9 mouse cellular contexts compared by ENCODE assay signal in genomic region chr6:38352451-38352850, GRCm38 (mm10). TPM values are rescaled to one million over a fixed set of nuclear protein-coding genes. Genes with fewer than 3 reads are reported as not detected.
DNase-seq lines count a peak whose midpoint lies in the region; ATAC-seq and TF ChIP-seq lines count a peak whose summit lies in the region.
"Had no signal": no experiment of that assay in that cellular context is flagged by ENCODE, and none has a peak within 500 bp of the region (broad histone marks: within the 10 kb centered on the region; RNA-seq: fewer than 3 reads in every experiment).

No protein-coding gene starts in this region.

- no peaks in the 10 kb centered on the region for H3K9me3 ChIP-seq in midbrain, embryonic 10.5 days (replicated peaks)
- H3K9me3 ChIP-seq in midbrain, embryonic 15.5 days = no peaks in the 10 kb centered on the region
- H3K9me3 ChIP-seq in intestine, embryonic 16.5 days (ENCODE audit: control insufficient read depth, low read length) = no peaks in the 10 kb centered on the region
- no peaks in the 10 kb centered on the region for H3K9me3 ChIP-seq in stomach, postnatal 0 days (ENCODE audit: control insufficient read depth, low read length)
- H3K9me3 ChIP-seq in hindbrain, embryonic 14.5 days (ENCODE audit: control insufficient read depth, low read length) = no peaks in the 10 kb centered on the region
- H3K9me3 ChIP-seq: midbrain, embryonic 12.5 days had no signal

- no peaks in the 10 kb centered on the region for H3K36me3 ChIP-seq in midbrain, embryonic 10.5 days
- H3K36me3 ChIP-seq in midbrain, embryonic 15.5 days (replicated peaks) = no peaks in the 10 kb centered on the region
- no peaks in the 10 kb centered on the region for H3K36me3 ChIP-seq in intestine, embryonic 16.5 days (ENCODE audit: control insufficient read depth, insufficient read depth, low read length)
- no peaks in the 10 kb centered on the region for H3K36me3 ChIP-seq in stomach, postnatal 0 days (ENCODE audit: control insufficient read depth, insufficient read depth, low read length)
- no peaks in the 10 kb centered on the region for H3K36me3 ChIP-seq in hindbrain, embryonic 14.5 days (replicated peaks; ENCODE audit: control insufficient read depth, insufficient read depth)
- H3K36me3 ChIP-seq: midbrain, embryonic 12.5 days had no signal

- ATAC-seq in midbrain, embryonic 15.5 days (replicated peaks) = no peak
- ATAC-seq in intestine, embryonic 16.5 days = no peak
- ATAC-seq in stomach, postnatal 0 days (ENCODE audit: low FRiP score, low TSS enrichment) = no peak
- ATAC-seq in hindbrain, embryonic 14.5 days (ENCODE audit: low FRiP score) = no peak

- H3K9ac ChIP-seq in midbrain, embryonic 15.5 days = no peak overlapping the region
- H3K9ac ChIP-seq in intestine, embryonic 16.5 days (ENCODE audit: low read depth, low read length) = no peak overlapping the region
- no peak overlapping the region for H3K9ac ChIP-seq in stomach, postnatal 0 days (ENCODE audit: low read length)
- H3K9ac ChIP-seq in hindbrain, embryonic 14.5 days = no peak overlapping the region
- H3K9ac ChIP-seq: midbrain, embryonic 12.5 days had no signal

- peak; percentile 62 for DNase-seq in adrenal gland, adult 2 months
- DNase-seq in adrenal gland, postnatal 4 days (ENCODE audit: low spot score in 2 of 2) = no peak
- peak; percentile 25 for DNase-seq in midbrain, embryonic 10.5 days (ENCODE audit: low spot score)
- DNase-seq in stomach, postnatal 0 days (ENCODE audit: low spot score) = no peak
- DNase-seq in hindbrain, embryonic 14.5 days (ENCODE audit: low spot score) = no peak
- DNase-seq in gastrocnemius, postnatal 10 days = no peak

- H3K4me3 ChIP-seq in midbrain, embryonic 10.5 days = peak overlapping the region; percentile 59; the same call in 1 of the 2 replicates
- H3K4me3 ChIP-seq in midbrain, embryonic 15.5 days = no peak overlapping the region
- peak overlapping the region; percentile 66 for H3K4me3 ChIP-seq in intestine, embryonic 16.5 days (ENCODE audit: low read length)
- H3K4me3 ChIP-seq in stomach, postnatal 0 days (ENCODE audit: low read depth, low read length) = peak overlapping the region; percentile 68
- H3K4me3 ChIP-seq in hindbrain, embryonic 14.5 days (replicated peaks; ENCODE audit: low read length) = no peak overlapping the region

- TF ChIP-seq EP300 in stomach, postnatal 0 days (optimal IDR thresholded peaks at IDR 0.05) = no peak

- no peak overlapping the region for H3K27ac ChIP-seq in midbrain, embryonic 10.5 days (replicated peaks)
- no peak overlapping the region for H3K27ac ChIP-seq in midbrain, embryonic 15.5 days
- H3K27ac ChIP-seq in intestine, embryonic 16.5 days (ENCODE audit: low read length) = no peak overlapping the region
- peak overlapping the region; percentile 35; the same call in 1 of the 2 replicates for H3K27ac ChIP-seq in stomach, postnatal 0 days (replicated peaks)
- H3K27ac ChIP-seq in hindbrain, embryonic 14.5 days = no peak overlapping the region
- H3K27ac ChIP-seq: midbrain, embryonic 12.5 days had no signal

- WGBS in midbrain, embryonic 10.5 days = 7% methylated on average over 10 of the region's 10 CpGs
- WGBS in midbrain, embryonic 15.5 days = 14% methylated on average over 10 of the region's 10 CpGs
- WGBS in intestine, embryonic 16.5 days = 31% methylated on average over 10 of the region's 10 CpGs
- WGBS in stomach, postnatal 0 days = 52% methylated on average over 10 of the region's 10 CpGs
- WGBS in hindbrain, embryonic 14.5 days = 8% methylated on average over 10 of the region's 10 CpGs

- H3K4me2 ChIP-seq in midbrain, embryonic 15.5 days = no peak overlapping the region
- peak overlapping the region; percentile 81 for H3K4me2 ChIP-seq in intestine, embryonic 16.5 days (ENCODE audit: low read depth, low read length)
- H3K4me2 ChIP-seq in stomach, postnatal 0 days (replicated peaks; ENCODE audit: low read depth) = peak overlapping the region; percentile 76
- H3K4me2 ChIP-seq in hindbrain, embryonic 14.5 days (replicated peaks) = no peak overlapping the region
- H3K4me2 ChIP-seq: midbrain, embryonic 12.5 days had no signal

- TF ChIP-seq CTCF in stomach, postnatal 0 days (IDR thresholded peaks at IDR 0.05; ENCODE audit: low read depth) = no peak

- H3K4me1 ChIP-seq in midbrain, embryonic 10.5 days = peaks cover 23% of the 10 kb centered on the region
- H3K4me1 ChIP-seq in midbrain, embryonic 15.5 days = peaks cover 19% of the 10 kb centered on the region
- H3K4me1 ChIP-seq in intestine, embryonic 16.5 days (ENCODE audit: control insufficient read depth, insufficient read depth, low read length) = peaks cover 17% of the 10 kb centered on the region
- 0 out of 2 replicates have a peak, but pooled peaks cover 6% of the 10 kb centered on the region for H3K4me1 ChIP-seq in stomach, postnatal 0 days (replicated peaks; ENCODE audit: control insufficient read depth, insufficient read depth)
- no peaks in the 10 kb centered on the region for H3K4me1 ChIP-seq in hindbrain, embryonic 14.5 days (replicated peaks; ENCODE audit: control insufficient read depth, insufficient read depth, low read length)

- peaks cover 84% of the 10 kb centered on the region for H3K27me3 ChIP-seq in midbrain, embryonic 10.5 days (ENCODE audit: low read depth, poor library complexity, severe bottlenecking)
- peaks cover 57% of the 10 kb centered on the region for H3K27me3 ChIP-seq in midbrain, embryonic 15.5 days (replicated peaks)
- no peaks in the 10 kb centered on the region; the same call in 1 of the 2 replicates for H3K27me3 ChIP-seq in intestine, embryonic 16.5 days (replicated peaks; ENCODE audit: control insufficient read depth, insufficient read depth, low read length)
- H3K27me3 ChIP-seq in stomach, postnatal 0 days (ENCODE audit: control insufficient read depth, insufficient read depth, low read length) = no peaks in the 10 kb centered on the region
- H3K27me3 ChIP-seq in hindbrain, embryonic 14.5 days (ENCODE audit: control insufficient read depth, insufficient read depth, low read length) = peaks cover 59% of the 10 kb centered on the region

RNA-seq across cellular contexts. Expression of gene Zc3hav1, which starts 2.0 kb away (rescaled TPM):
- 10 to 100 TPM; 48.8 to 67.8 TPM for total RNA-seq in adrenal gland, adult 2 months (2021)
- polyA plus RNA-seq in adrenal gland, adult 2 months (2012; rRNA removed) = 26.2 and 32.0 TPM in 2 replicates
- total RNA-seq in adrenal gland, postnatal 4 days (2021) = 10 to 100 TPM; 54.2 to 55.8 TPM
- 2.1 and 2.4 TPM in 2 replicates for polyA plus RNA-seq in midbrain, embryonic 10.5 days (2016; fragmentation: Nextera tagmentation; extraction: Ambion mirVana)
- 1.6 and 1.7 TPM in 2 replicates for polyA plus RNA-seq in midbrain, embryonic 15.5 days (2015; fragmentation: Nextera tagmentation; extraction: Ambion mirVana)
- polyA plus RNA-seq in intestine, embryonic 16.5 days (2015; fragmentation: Nextera tagmentation; extraction: Ambion mirVana) = 15.5 and 16.5 TPM in 2 replicates
- 12.7 and 12.9 TPM in 2 replicates for polyA plus RNA-seq in stomach, postnatal 0 days (2015; fragmentation: Nextera tagmentation; extraction: Ambion mirVana)
- polyA plus RNA-seq in hindbrain, embryonic 14.5 days (2014; fragmentation: Nextera tagmentation; extraction: Ambion mirVana) = 0.98 and 1.5 TPM in 2 replicates
- total RNA-seq in gastrocnemius, postnatal 10 days (2021) = 10 to 100 TPM in 1 of 2 experiments, 1 to 10 TPM in 1; 9.1 to 11.2 TPM

RNA-seq across cellular contexts. Expression of gene Ttc26, which starts 28.8 kb away (rescaled TPM):
- 1 to 10 TPM; 2.8 to 5.7 TPM for total RNA-seq in adrenal gland, adult 2 months (2021)
- 0.39 and 0.52 TPM in 2 replicates for polyA plus RNA-seq in adrenal gland, adult 2 months (2012; rRNA removed)
- total RNA-seq in adrenal gland, postnatal 4 days (2021) = 1 to 10 TPM; 4.3 to 5.2 TPM
- 14.6 and 15.6 TPM in 2 replicates for polyA plus RNA-seq in midbrain, embryonic 10.5 days (2016; fragmentation: Nextera tagmentation; extraction: Ambion mirVana)
- polyA plus RNA-seq in midbrain, embryonic 15.5 days (2015; fragmentation: Nextera tagmentation; extraction: Ambion mirVana) = 7.5 and 7.6 TPM in 2 replicates
- polyA plus RNA-seq in intestine, embryonic 16.5 days (2015; fragmentation: Nextera tagmentation; extraction: Ambion mirVana) = 2.5 and 3.2 TPM in 2 replicates
- polyA plus RNA-seq in stomach, postnatal 0 days (2015; fragmentation: Nextera tagmentation; extraction: Ambion mirVana) = 1.5 TPM in 2 replicates
- 4.1 and 5.9 TPM in 2 replicates for polyA plus RNA-seq in hindbrain, embryonic 14.5 days (2014; fragmentation: Nextera tagmentation; extraction: Ambion mirVana)
- total RNA-seq in gastrocnemius, postnatal 10 days (2021) = 1 to 10 TPM; 1.3 to 2.4 TPM

RNA-seq across cellular contexts. Expression of gene Zc3hav1l, which starts 53.4 kb away (rescaled TPM):
- 1 to 10 TPM; 2.2 to 3.1 TPM for total RNA-seq in adrenal gland, adult 2 months (2021)
- polyA plus RNA-seq in adrenal gland, adult 2 months (2012; rRNA removed) = 2.4 and 3.2 TPM in 2 replicates
- 10 to 100 TPM; 12.5 to 12.9 TPM for total RNA-seq in adrenal gland, postnatal 4 days (2021)
- 12.9 and 13.6 TPM in 2 replicates for polyA plus RNA-seq in midbrain, embryonic 10.5 days (2016; fragmentation: Nextera tagmentation; extraction: Ambion mirVana)
- 8.2 and 9.1 TPM in 2 replicates for polyA plus RNA-seq in midbrain, embryonic 15.5 days (2015; fragmentation: Nextera tagmentation; extraction: Ambion mirVana)
- polyA plus RNA-seq in intestine, embryonic 16.5 days (2015; fragmentation: Nextera tagmentation; extraction: Ambion mirVana) = 4.8 and 5.4 TPM in 2 replicates
- polyA plus RNA-seq in stomach, postnatal 0 days (2015; fragmentation: Nextera tagmentation; extraction: Ambion mirVana) = 2.1 and 2.3 TPM in 2 replicates
- polyA plus RNA-seq in hindbrain, embryonic 14.5 days (2014; fragmentation: Nextera tagmentation; extraction: Ambion mirVana) = 8.9 and 9.3 TPM in 2 replicates
- total RNA-seq in gastrocnemius, postnatal 10 days (2021) = 1 to 10 TPM; 4.3 to 6.5 TPM

Comparison
In these comparisons a context has a peak if more than half of its experiments do, and no peak if none do; other contexts are left out.
1. DNase-seq: peak in adrenal gland, adult 2 months (single experiment) and midbrain, embryonic 10.5 days (single experiment); none in adrenal gland, postnatal 4 days (0 of 2), stomach, postnatal 0 days (single experiment), hindbrain, embryonic 14.5 days (single experiment) and gastrocnemius, postnatal 10 days (single experiment).
2. H3K4me3 ChIP-seq: peak in midbrain, embryonic 10.5 days (single experiment), intestine, embryonic 16.5 days (single experiment) and stomach, postnatal 0 days (single experiment); none in midbrain, embryonic 15.5 days (single experiment) and hindbrain, embryonic 14.5 days (single experiment).
3. H3K4me2 ChIP-seq: peak in intestine, embryonic 16.5 days (single experiment) and stomach, postnatal 0 days (single experiment); none in midbrain, embryonic 15.5 days (single experiment) and hindbrain, embryonic 14.5 days (single experiment).